Mouse (Mus musculus) gastrocnemius, adult 2 months (tissue): ENCODE data around the gene Gm6020. TPM values are rescaled to one million over a fixed set of nuclear protein-coding genes. Genes with fewer than 3 reads are reported as not detected.
A peak's percentile ranks its signal among the peaks of the same experiment; 100 is the strongest.

Source experiments
- DNase-seq: peaks from one replicate; pipeline ENCODE4 v3.0.0; 2022
- H3K27ac ChIP-seq: fragments of 200-600 bp; 2 replicates; pipeline ENCODE4 v1.8.1; 2022; ENCODE audit warnings: mild to moderate bottlenecking
- H3K4me3 ChIP-seq: fragments of 200-600 bp; 2 replicates; pipeline ENCODE4 v1.8.1; 2022; ENCODE audit warnings: mild to moderate bottlenecking, moderate library complexity
- CTCF ChIP-seq: fragments of 200-600 bp; IDR thresholded peaks from 2 replicates; pipeline ENCODE4 v1.8.1; 2022; ENCODE audit warnings: antibody characterized with exemption, mild to moderate bottlenecking, moderate library complexity
- intact Hi-C: fragments of 180-260 bp; cut with DNase I; formaldehyde crosslinking; loops from one replicate; pipeline ENCODE4 v1.15.1; 2025
- total RNA-seq, 2 experiments: library from RNA; stranded (reverse); gene quantifications; 2 replicates each; pipeline ENCODE4 v1.2.3; 2021

Gm6020 gene
- total RNA-seq, 2 experiments from 2014 or later, result not detected

- Histone ChIP-seq H3K4me3 (peak overlapping the region; percentile 71), H3K27ac (peak overlapping the region; percentile 40; the same call in 1 of the 2 replicates)
- TF ChIP-seq CTCF, result no peak
- intact Hi-C loops, result no loop called here
- DNase-seq, result peak; percentile 28
Measured at GRCm38 (mm10) chr19:61225526-61226400, 42.1 kb downstream of the Gm6020 start.

GRCm38 (mm10) chr19:61226401-61226927 lies 42.8 kb downstream of the Gm6020 start:
- peak; percentile 53 for DNase-seq
- Histone ChIP-seq H3K27ac (peak overlapping the region; percentile 46; the same call in 1 of the 2 replicates), H3K4me3 (peak overlapping the region; percentile 71)
- no peak for TF ChIP-seq CTCF
- intact Hi-C loops, result no loop called here

- intact Hi-C loops, result no loop called here
- H3K27ac ChIP-seq, result peak overlapping the region; percentile 46
- peak overlapping the region; percentile 71 for H3K4me3 ChIP-seq
Measured at GRCm38 (mm10) chr19:61226928-61227854, 43.5 kb downstream of the Gm6020 start.

GRCm38 (mm10) chr19:61227941-61228701 lies 44.4 kb downstream of the Gm6020 start, which contains the start of gene Csf2ra:
TSS of gene Csf2ra (minus strand) at chr19:61228429.
- Histone ChIP-seq H3K27ac (peak within 1 kb of the TSS; percentile 46), H3K4me3 (peak within 1 kb of the TSS; percentile 71)
- peak; percentile 30 for DNase-seq
- no peak for TF ChIP-seq CTCF
- intact Hi-C loops, result no loop called here

More at GRCm38 (mm10) chr19:61226928-61227854, 43.5 kb downstream of the Gm6020 start:
- TF ChIP-seq CTCF, result no peak
- DNase-seq, result peak; percentile 66

Other genes starting within 250 kb of the Gm6020 start
- gene Zfp950, start 43.0 kb upstream of the Gm6020 start, total RNA-seq, result 1 to 10 TPM; 3.5 to 5.4 TPM
- not detected for gene Gm7102, start 7.6 kb upstream of the Gm6020 start, total RNA-seq
- 1 to 10 TPM; 1.4 to 1.5 TPM for gene Csf2ra, start 44.5 kb downstream of the Gm6020 start, total RNA-seq
- gene Gm21060, start 113.2 kb downstream of the Gm6020 start, total RNA-seq, result not detected